Mouse (Mus musculus): ENCODE measurements around the gene Eif4a1.

- TF ChIP-seq CTCF (conservative IDR thresholded peaks at IDR 0.05 in 1 of 2, IDR thresholded peaks at IDR 0.05 in 1 of 2; ENCODE audit: low read depth in 2 of 2, low read length in 2 of 2), result no peak
- no peak for TF ChIP-seq POLR2A (IDR thresholded peaks at IDR 0.05; ENCODE audit: low read depth, low read length)
- no peak for TF ChIP-seq EP300 (IDR thresholded peaks at IDR 0.05; ENCODE audit: low read length)
- no peak for TF ChIP-seq ZC3H11A (IDR thresholded peaks at IDR 0.05; ENCODE audit: low read depth, low read length)
- no peak for TF ChIP-seq JUND (conservative IDR thresholded peaks at IDR 0.05; ENCODE audit: low read depth, low read length)
- TF ChIP-seq TBP (conservative IDR thresholded peaks at IDR 0.05; ENCODE audit: low read depth, low read length), result no peak
- TF ChIP-seq SIN3A (IDR thresholded peaks at IDR 0.05; ENCODE audit: low read length), result no peak
- no peak for TF ChIP-seq ETS1 (conservative IDR thresholded peaks at IDR 0.05; ENCODE audit: low read depth, low read length)
- no peak for TF ChIP-seq TCF12 (IDR thresholded peaks at IDR 0.05; ENCODE audit: low read depth, low read length)
- TF ChIP-seq MXI1 (IDR thresholded peaks at IDR 0.05; ENCODE audit: low read depth, low read length), result no peak
- TF ChIP-seq RCOR1 (conservative IDR thresholded peaks at IDR 0.05; ENCODE audit: low read depth, low read length), result no peak
Observed at GRCm38 (mm10) chr11:69708614-69709265, 36.5 kb upstream of the Eif4a1 start.

Data from CH12.LX (cell line).